9 mouse cellular contexts compared by ENCODE assay signal in genomic region chr7:19054047-19054776, GRCm38 (mm10). TPM values are rescaled to one million over a fixed set of nuclear protein-coding genes. Genes with fewer than 3 reads are reported as not detected.
DNase-seq lines count a peak whose midpoint lies in the region; ATAC-seq lines count a peak whose summit lies in the region.
"Had no signal": no experiment of that assay in that cellular context is flagged by ENCODE, and none has a peak within 500 bp of the region (broad histone marks: within the 10 kb centered on the region; RNA-seq: fewer than 3 reads in every experiment).

Gene Rsph6a (plus strand): TSS chr7:19054690.

- H3K9ac ChIP-seq in neural tube, embryonic 11.5 days (ENCODE audit: low read length): peak within 1 kb of the TSS; percentile 35; the same call in 1 of the 2 replicates
- H3K9ac ChIP-seq: liver, embryonic 13.5 days had no signal

- peak; percentile 31; the same call in 1 of the 2 replicates for ATAC-seq in granulocyte monocyte progenitor cell, adult 5-6 weeks (replicated peaks; ENCODE audit: poor library complexity, severe bottlenecking)
- ATAC-seq in neural tube, embryonic 11.5 days (ENCODE audit: insufficient read depth, low FRiP score, low TSS enrichment): peak; percentile 80

- H3K27me3 ChIP-seq in neural tube, embryonic 11.5 days (ENCODE audit: control insufficient read depth, insufficient read depth, low read length): no peaks in the 10 kb centered on the region
- H3K27me3 ChIP-seq: liver, embryonic 13.5 days had no signal

- DNase-seq in cerebellum, adult 11 months: peak; percentile 38
- DNase-seq in cerebellum, adult 9-10 months: no peak
- DNase-seq in urinary bladder, postnatal 14 days (ENCODE audit: low spot score): peak; percentile 26
- DNase-seq in urinary bladder, postnatal 10 days (ENCODE audit: low spot score): no peak
- peak; percentile 82 to 88 for DNase-seq in kidney, postnatal 4 days
- peak; percentile 84 for DNase-seq in neural tube, embryonic 11.5 days (ENCODE audit: low spot score)
- DNase-seq in urinary bladder, adult 18-20 months (ENCODE audit: low spot score in 2 of 2): no peak
- DNase-seq: liver, embryonic 13.5 days had no signal

- H3K4me3 ChIP-seq in neural tube, embryonic 11.5 days (ENCODE audit: low read depth, low read length): peak within 1 kb of the TSS; percentile 10; the same call in 1 of the 2 replicates
- H3K4me3 ChIP-seq: liver, embryonic 13.5 days had no signal

- H3K4me1 ChIP-seq in neural tube, embryonic 11.5 days (ENCODE audit: control insufficient read depth, insufficient read depth, low read length): no peaks in the 10 kb centered on the region; the same call in 1 of the 2 replicates
- H3K4me1 ChIP-seq: liver, embryonic 13.5 days had no signal

- peak within 1 kb of the TSS; percentile 42 for H3K4me2 ChIP-seq in neural tube, embryonic 11.5 days (ENCODE audit: low read depth)
- H3K4me2 ChIP-seq: liver, embryonic 13.5 days had no signal

- no peaks in the 10 kb centered on the region for H3K9me3 ChIP-seq in neural tube, embryonic 11.5 days (ENCODE audit: control insufficient read depth, low read length)

- no peak within 1 kb of the TSS for H3K27ac ChIP-seq in neural tube, embryonic 11.5 days (ENCODE audit: low read depth, low read length)
- H3K27ac ChIP-seq: liver, embryonic 13.5 days had no signal

- H3K36me3 ChIP-seq in neural tube, embryonic 11.5 days (ENCODE audit: control insufficient read depth, insufficient read depth, low read length): peaks cover 13% of the 10 kb centered on the region

- WGBS in neural tube, embryonic 11.5 days: 19% methylated on average over 33 of the region's 33 CpGs

RNA-seq across cellular contexts. Expression of gene Rsph6a, which starts in this region (rescaled TPM):
- total RNA-seq in granulocyte monocyte progenitor cell, adult 5-6 weeks (2014; fragmentation: Nextera tagmentation): not detected in 2 replicates
- total RNA-seq in granulocyte monocyte progenitor cell, adult 5-6 weeks (2017): not detected in 2 replicates
- not detected in 2 replicates for polyA plus RNA-seq in neural tube, embryonic 11.5 days (2014; fragmentation: Nextera tagmentation; extraction: Ambion mirVana)
- polyA plus RNA-seq: liver, embryonic 13.5 days had no signal

Comparison
In these comparisons a context has a peak if more than half of its experiments do, and no peak if none do; other contexts are left out.
1. DNase-seq: peak in cerebellum, adult 11 months (single experiment), urinary bladder, postnatal 14 days (single experiment) and kidney, postnatal 4 days (2 of 2); none in cerebellum, adult 9-10 months (single experiment), urinary bladder, postnatal 10 days (single experiment) and urinary bladder, adult 18-20 months (0 of 2).
2. Peak in ATAC-seq in granulocyte monocyte progenitor cell, adult 5-6 weeks; RNA of the gene not detected or under 1 TPM.
3. Peak in DNase-seq, ATAC-seq, H3K4me3 ChIP-seq, H3K9ac ChIP-seq and H3K4me2 ChIP-seq in neural tube, embryonic 11.5 days; RNA of the gene not detected or under 1 TPM.